Mouse (Mus musculus): ENCODE results near the gene Mapk10. TPM values are rescaled to one million over a fixed set of nuclear protein-coding genes. Genes with fewer than 3 reads are reported as not detected.
"Not testable (repeated sequence)": the region's sequence is repeated elsewhere in the genome, so short reads cannot be mapped to it uniquely, and the experiment has no call there.

The Mapk10 gene
- polyA plus RNA-seq, 1 experiment from 2014 or later, result 0.03 TPM

- Histone ChIP-seq H3K4me3 (replicated peaks) (no peak overlapping the region), H3K27me3 (no peaks in the 10 kb centered on the region), H3K4me1 (replicated peaks) (no peaks in the 10 kb centered on the region), H3K4me2 (no peak overlapping the region), H3K9me3 (replicated peaks) (no peaks in the 10 kb centered on the region), H3K36me3 (replicated peaks) (no peaks in the 10 kb centered on the region), H3K9ac (no peak overlapping the region), H3K27ac (replicated peaks) (no peak overlapping the region)
- 73% methylated on average over 4 of the region's 4 CpGs for WGBS (ENCODE audit: insufficient replicate concordance)
- no peak for ATAC-seq (ENCODE audit: insufficient read depth)
Measured at GRCm38 (mm10) chr5:102898301-102898700, 312.8 kb downstream of the Mapk10 start.

GRCm38 (mm10) chr5:102892226-102892625 lies 318.9 kb downstream of the Mapk10 start:
- Histone ChIP-seq H3K4me2 (no peak overlapping the region), H3K9ac (no peak overlapping the region), H3K4me1 (replicated peaks) (no peaks in the 10 kb centered on the region), H3K27me3 (no peaks in the 10 kb centered on the region), H3K4me3 (replicated peaks) (no peak overlapping the region), H3K9me3 (replicated peaks) (no peaks in the 10 kb centered on the region), H3K27ac (replicated peaks) (no peak overlapping the region), H3K36me3 (replicated peaks) (no peaks in the 10 kb centered on the region)
- no peak for ATAC-seq (ENCODE audit: insufficient read depth)
- WGBS (ENCODE audit: insufficient replicate concordance), result 79% methylated on average over 11 of the region's 11 CpGs

GRCm38 (mm10) chr5:102889163-102889488 lies 322.0 kb downstream of the Mapk10 start:
- Histone ChIP-seq H3K4me3 (replicated peaks) (no peak overlapping the region), H3K4me1 (replicated peaks) (no peaks in the 10 kb centered on the region)
- no peak for ATAC-seq (ENCODE audit: insufficient read depth)

GRCm38 (mm10) chr5:102888482-102889162 lies 322.5 kb downstream of the Mapk10 start:
- H3K4me2 ChIP-seq, result no peak overlapping the region
- no peak overlapping the region for H3K4me3 ChIP-seq (replicated peaks)
- ATAC-seq (ENCODE audit: insufficient read depth), result no peak
- H3K4me1 ChIP-seq (replicated peaks), result no peaks in the 10 kb centered on the region
- no peaks in the 10 kb centered on the region for H3K27me3 ChIP-seq
- no peak overlapping the region for H3K9ac ChIP-seq
- no peak overlapping the region for H3K27ac ChIP-seq (replicated peaks)
- H3K36me3 ChIP-seq (replicated peaks), result no peaks in the 10 kb centered on the region
- WGBS (ENCODE audit: insufficient replicate concordance), result 76% methylated on average over 14 of the region's 14 CpGs
- H3K9me3 ChIP-seq (replicated peaks), result no peaks in the 10 kb centered on the region

More at GRCm38 (mm10) chr5:102889163-102889488, 322.0 kb downstream of the Mapk10 start:
- Histone ChIP-seq H3K9ac (no peak overlapping the region), H3K4me2 (no peak overlapping the region), H3K36me3 (replicated peaks) (no peaks in the 10 kb centered on the region), H3K27me3 (no peaks in the 10 kb centered on the region), H3K9me3 (replicated peaks) (no peaks in the 10 kb centered on the region), H3K27ac (replicated peaks) (no peak overlapping the region)
- 56% methylated on average over 2 of the region's 2 CpGs for WGBS (ENCODE audit: insufficient replicate concordance)

- Histone ChIP-seq H3K27me3 (no peaks in the 10 kb centered on the region), H3K9me3 (replicated peaks) (no peaks in the 10 kb centered on the region), H3K4me1 (replicated peaks) (no peaks in the 10 kb centered on the region), H3K4me3 (replicated peaks) (no peak overlapping the region), H3K27ac (replicated peaks) (no peak overlapping the region), H3K9ac (no peak overlapping the region), H3K36me3 (replicated peaks) (no peaks in the 10 kb centered on the region), H3K4me2 (no peak overlapping the region)
- no peak for ATAC-seq (ENCODE audit: insufficient read depth)
- WGBS (ENCODE audit: insufficient replicate concordance), result 58% methylated on average over 16 of the region's 16 CpGs
Measured at GRCm38 (mm10) chr5:102875628-102876027, 335.5 kb downstream of the Mapk10 start.

- no peaks in the 10 kb centered on the region for H3K36me3 ChIP-seq (replicated peaks)
- no peaks in the 10 kb centered on the region for H3K9me3 ChIP-seq (replicated peaks)
- no peaks in the 10 kb centered on the region for H3K27me3 ChIP-seq
- H3K4me1 ChIP-seq (replicated peaks), result no peaks in the 10 kb centered on the region
- no peak for ATAC-seq (ENCODE audit: insufficient read depth)
- H3K4me2 ChIP-seq, result no peak overlapping the region
- H3K9ac ChIP-seq, result no peak overlapping the region
- no peak overlapping the region for H3K4me3 ChIP-seq (replicated peaks)
- no peak overlapping the region for H3K27ac ChIP-seq (replicated peaks)
- 36% methylated on average over 11 of the region's 11 CpGs for WGBS (ENCODE audit: insufficient replicate concordance)
Measured at GRCm38 (mm10) chr5:102874605-102875298, 336.4 kb downstream of the Mapk10 start.

- H3K27ac ChIP-seq (replicated peaks); H3K27me3 ChIP-seq; ATAC-seq (ENCODE audit: insufficient read depth); H3K9ac ChIP-seq; H3K4me2 ChIP-seq; H3K4me3 ChIP-seq (replicated peaks); H3K4me1 ChIP-seq (replicated peaks); H3K9me3 ChIP-seq (replicated peaks); H3K36me3 ChIP-seq (replicated peaks): not testable (repeated sequence)
- 74% methylated on average over 9 of the region's 9 CpGs for WGBS (ENCODE audit: insufficient replicate concordance)
Measured at GRCm38 (mm10) chr5:102872996-102873395, 338.1 kb downstream of the Mapk10 start.

- no peak overlapping the region for H3K4me2 ChIP-seq
- H3K4me3 ChIP-seq (replicated peaks), result no peak overlapping the region
- H3K36me3 ChIP-seq (replicated peaks), result no peaks in the 10 kb centered on the region
- WGBS (ENCODE audit: insufficient replicate concordance), result 57% methylated on average over 5 of the region's 5 CpGs
- H3K4me1 ChIP-seq (replicated peaks), result no peaks in the 10 kb centered on the region
- H3K27ac ChIP-seq (replicated peaks), result no peak overlapping the region
- no peaks in the 10 kb centered on the region for H3K27me3 ChIP-seq
- no peak overlapping the region for H3K9ac ChIP-seq
- no peaks in the 10 kb centered on the region for H3K9me3 ChIP-seq (replicated peaks)
- no peak for ATAC-seq (ENCODE audit: insufficient read depth)
Measured at GRCm38 (mm10) chr5:102868196-102868595, 342.9 kb downstream of the Mapk10 start.

- ATAC-seq (ENCODE audit: insufficient read depth), result no peak
- H3K9ac ChIP-seq, result no peak overlapping the region
- no peaks in the 10 kb centered on the region for H3K27me3 ChIP-seq
- no peaks in the 10 kb centered on the region for H3K36me3 ChIP-seq (replicated peaks)
- H3K4me3 ChIP-seq (replicated peaks), result no peak overlapping the region
- H3K27ac ChIP-seq (replicated peaks), result no peak overlapping the region
- H3K4me2 ChIP-seq, result no peak overlapping the region
- H3K4me1 ChIP-seq (replicated peaks), result no peaks in the 10 kb centered on the region
- H3K9me3 ChIP-seq (replicated peaks), result no peaks in the 10 kb centered on the region
- whole genome bisulfite sequencing (ENCODE audit: insufficient replicate concordance), result 65% methylated on average over 11 of the region's 11 CpGs
Measured at GRCm38 (mm10) chr5:102859749-102860148, 351.4 kb downstream of the Mapk10 start.

GRCm38 (mm10) chr5:102858047-102858446 lies 353.1 kb downstream of the Mapk10 start:
- Histone ChIP-seq H3K27me3 (no peaks in the 10 kb centered on the region), H3K4me3 (replicated peaks) (no peak overlapping the region), H3K9ac (no peak overlapping the region), H3K27ac (replicated peaks) (no peak overlapping the region), H3K9me3 (replicated peaks) (no peaks in the 10 kb centered on the region), H3K4me1 (replicated peaks) (no peaks in the 10 kb centered on the region), H3K4me2 (no peak overlapping the region), H3K36me3 (replicated peaks) (no peaks in the 10 kb centered on the region)
- no peak for ATAC-seq (ENCODE audit: insufficient read depth)
